Mouse (Mus musculus): ENCODE data around the gene Gm10160. TPM values are rescaled to one million over a fixed set of nuclear protein-coding genes. Genes with fewer than 3 reads are reported as not detected.

The Gm10160 gene
- not detected in 2 replicates for polyA plus RNA-seq (2016; fragmentation: Nextera tagmentation; extraction: Ambion mirVana)

DNA sequence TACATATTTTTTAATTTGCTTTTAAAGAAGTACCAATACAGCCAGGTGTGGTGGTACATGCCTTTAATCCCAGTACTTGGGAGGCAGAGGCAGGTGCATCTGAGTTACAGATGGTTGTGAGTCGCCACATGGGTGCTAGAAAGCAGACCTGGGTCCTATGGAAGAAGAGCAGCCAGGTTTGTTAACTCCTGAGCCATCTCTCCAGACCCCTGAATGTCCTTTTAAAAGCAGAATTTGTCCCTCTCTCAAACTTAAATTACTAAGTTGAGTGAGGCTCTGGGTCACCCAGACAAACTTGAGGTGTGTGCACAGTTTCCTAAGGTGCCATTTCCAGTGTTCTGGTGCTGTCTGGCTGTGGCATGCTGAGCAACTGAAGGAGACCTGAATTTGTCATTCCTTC is at the start of gene Gm10160:
Gene Gm10160, minus strand, starts transcription at position 101 of the 400 bp plus-strand sequence.
- no peaks in the 10 kb centered on the region for H3K36me3 ChIP-seq
- H3K4me2 ChIP-seq (replicated peaks): no peak within 1 kb of the TSS
- ATAC-seq (ENCODE audit: low FRiP score, low read depth): no peak
- no peaks in the 10 kb centered on the region for H3K9me3 ChIP-seq
- H3K27me3 ChIP-seq: peaks cover 40% of the 10 kb centered on the region
- H3K4me3 ChIP-seq: no peak within 1 kb of the TSS
- 77% methylated on average over 1 of the region's 1 CpGs for WGBS
- no peak within 1 kb of the TSS for H3K27ac ChIP-seq (replicated peaks)
- H3K4me1 ChIP-seq: peaks cover 21% of the 10 kb centered on the region
- no peak within 1 kb of the TSS for H3K9ac ChIP-seq (replicated peaks)

DNA sequence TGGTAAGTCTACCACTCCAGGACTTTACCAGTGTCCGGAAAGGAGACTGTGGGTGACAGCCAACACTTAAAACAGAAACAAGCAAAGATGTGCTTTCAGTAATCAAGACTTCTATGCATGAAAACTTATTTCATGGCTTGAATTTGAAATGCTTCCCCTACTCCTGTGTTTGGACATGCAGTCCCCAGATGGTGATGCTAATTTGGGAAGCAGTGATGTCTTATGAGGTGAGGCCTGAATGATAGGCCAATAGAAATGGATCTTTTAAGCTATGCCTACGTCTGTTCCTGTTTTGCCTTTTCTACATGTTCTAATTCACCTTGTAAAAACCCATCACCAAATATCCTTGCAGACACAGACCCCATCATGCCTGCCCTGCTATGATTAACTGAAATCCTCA is 49.3 kb upstream of the Gm10160 start:
- no peak overlapping the region for H3K4me3 ChIP-seq
- no peak overlapping the region for H3K9ac ChIP-seq (replicated peaks)
- H3K36me3 ChIP-seq: no peaks in the 10 kb centered on the region
- no peaks in the 10 kb centered on the region for H3K9me3 ChIP-seq
- H3K27ac ChIP-seq (replicated peaks): no peak overlapping the region
- no peak for ATAC-seq (ENCODE audit: low FRiP score, low read depth)
- H3K4me1 ChIP-seq: no peaks in the 10 kb centered on the region
- 89% methylated on average over 2 of the region's 2 CpGs for WGBS
- H3K27me3 ChIP-seq: no peaks in the 10 kb centered on the region
- no peak overlapping the region for H3K4me2 ChIP-seq (replicated peaks)

DNA sequence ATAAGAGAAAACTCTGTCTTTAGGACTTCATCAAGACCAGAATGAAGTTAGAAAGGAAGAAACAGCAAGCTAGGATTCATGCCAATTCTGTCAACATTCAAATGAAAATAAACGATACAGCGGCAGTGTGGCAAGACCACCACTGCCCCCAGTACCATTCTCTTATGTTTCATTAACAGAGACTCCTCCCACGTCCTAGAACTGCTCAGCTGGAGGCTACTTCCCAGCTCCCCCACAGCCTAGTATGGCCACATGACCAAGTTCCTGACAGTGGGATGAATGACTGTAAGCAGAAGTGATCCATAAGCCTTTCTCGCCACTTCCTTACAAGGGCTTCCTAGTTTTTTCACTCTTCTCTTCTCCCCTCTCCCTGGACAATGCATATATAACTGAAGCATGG is 48.5 kb upstream of the Gm10160 start:
- Histone ChIP-seq H3K27ac (replicated peaks) (no peak overlapping the region), H3K4me2 (replicated peaks) (no peak overlapping the region), H3K4me1 (no peaks in the 10 kb centered on the region), H3K9me3 (no peaks in the 10 kb centered on the region), H3K36me3 (peaks cover 5% of the 10 kb centered on the region), H3K27me3 (no peaks in the 10 kb centered on the region), H3K4me3 (no peak overlapping the region), H3K9ac (replicated peaks) (no peak overlapping the region)
- no peak for ATAC-seq (ENCODE audit: low FRiP score, low read depth)
- WGBS: 72% methylated on average over 4 of the region's 4 CpGs

GRCm38 (mm10) chr7:81899361-81899760 is 43.8 kb upstream of the Gm10160 start:
- 84% methylated on average over 11 of the region's 11 CpGs for WGBS
- no peak overlapping the region for H3K4me3 ChIP-seq

GRCm38 (mm10) chr7:81885128-81885527 is 29.5 kb upstream of the Gm10160 start:
- Histone ChIP-seq H3K9me3 (no peaks in the 10 kb centered on the region), H3K27me3 (no peaks in the 10 kb centered on the region), H3K27ac (replicated peaks) (no peak overlapping the region), H3K4me1 (no peaks in the 10 kb centered on the region), H3K9ac (replicated peaks) (no peak overlapping the region), H3K4me3 (no peak overlapping the region), H3K4me2 (replicated peaks) (no peak overlapping the region), H3K36me3 (peaks cover 6% of the 10 kb centered on the region; the same call in 1 of the 2 replicates)
- 81% methylated on average over 4 of the region's 4 CpGs for WGBS
- ATAC-seq (ENCODE audit: low FRiP score, low read depth): no peak

More at GRCm38 (mm10) chr7:81899361-81899760, 43.8 kb upstream of the Gm10160 start:
- H3K27ac ChIP-seq (replicated peaks): no peak overlapping the region
- H3K27me3 ChIP-seq: no peaks in the 10 kb centered on the region
- H3K9ac ChIP-seq (replicated peaks): no peak overlapping the region
- H3K36me3 ChIP-seq: peaks cover 21% of the 10 kb centered on the region
- H3K9me3 ChIP-seq: no peaks in the 10 kb centered on the region
- H3K4me2 ChIP-seq (replicated peaks): no peak overlapping the region
- no peak for ATAC-seq (ENCODE audit: low FRiP score, low read depth)
- no peaks in the 10 kb centered on the region for H3K4me1 ChIP-seq

- ATAC-seq (ENCODE audit: low FRiP score, low read depth): no peak
- H3K27ac ChIP-seq (replicated peaks): no peak overlapping the region
- no peak overlapping the region for H3K4me3 ChIP-seq
- H3K27me3 ChIP-seq: no peaks in the 10 kb centered on the region
- H3K4me1 ChIP-seq: no peaks in the 10 kb centered on the region
- no peak overlapping the region for H3K9ac ChIP-seq (replicated peaks)
- 89% methylated on average over 3 of the region's 3 CpGs for WGBS
- H3K4me2 ChIP-seq (replicated peaks): no peak overlapping the region
- no peaks in the 10 kb centered on the region for H3K9me3 ChIP-seq
- H3K36me3 ChIP-seq: peaks cover 11% of the 10 kb centered on the region
These were observed 26.0 kb upstream of the Gm10160 start for GRCm38 (mm10) chr7:81881600-81881999.

- no peaks in the 10 kb centered on the region for H3K27me3 ChIP-seq
- H3K27ac ChIP-seq (replicated peaks): no peak overlapping the region
- ATAC-seq (ENCODE audit: low FRiP score, low read depth): no peak
- peaks cover 6% of the 10 kb centered on the region for H3K36me3 ChIP-seq
- WGBS: 92% methylated on average over 4 of the region's 4 CpGs
- no peak overlapping the region for H3K9ac ChIP-seq (replicated peaks)
- H3K9me3 ChIP-seq: no peaks in the 10 kb centered on the region
- no peaks in the 10 kb centered on the region for H3K4me1 ChIP-seq
- H3K4me3 ChIP-seq: no peak overlapping the region
- no peak overlapping the region for H3K4me2 ChIP-seq (replicated peaks)
These were observed 25.2 kb upstream of the Gm10160 start for GRCm38 (mm10) chr7:81880797-81881196.

- H3K4me1 ChIP-seq: no peaks in the 10 kb centered on the region
- H3K9ac ChIP-seq (replicated peaks): no peak overlapping the region
- H3K4me3 ChIP-seq: no peak overlapping the region
- ATAC-seq (ENCODE audit: low FRiP score, low read depth): no peak
- H3K27ac ChIP-seq (replicated peaks): no peak overlapping the region
- H3K27me3 ChIP-seq: no peaks in the 10 kb centered on the region
- 88% methylated on average over 5 of the region's 5 CpGs for WGBS
- H3K9me3 ChIP-seq: no peaks in the 10 kb centered on the region
- H3K36me3 ChIP-seq: peaks cover 5% of the 10 kb centered on the region
- H3K4me2 ChIP-seq (replicated peaks): no peak overlapping the region
These were observed 24.7 kb upstream of the Gm10160 start for GRCm38 (mm10) chr7:81880286-81880685.

GRCm38 (mm10) chr7:81875372-81875771 is 19.8 kb upstream of the Gm10160 start:
- Histone ChIP-seq H3K9me3 (no peaks in the 10 kb centered on the region), H3K27me3 (no peaks in the 10 kb centered on the region), H3K9ac (replicated peaks) (no peak overlapping the region), H3K4me2 (replicated peaks) (no peak overlapping the region), H3K36me3 (peaks cover 5% of the 10 kb centered on the region), H3K4me3 (no peak overlapping the region), H3K27ac (replicated peaks) (no peak overlapping the region), H3K4me1 (no peaks in the 10 kb centered on the region)
- WGBS: 93% methylated on average over 9 of the region's 9 CpGs
- no peak for ATAC-seq (ENCODE audit: low FRiP score, low read depth)

- WGBS: 85% methylated on average over 6 of the region's 6 CpGs
- H3K9me3 ChIP-seq: no peaks in the 10 kb centered on the region
- no peak overlapping the region for H3K9ac ChIP-seq (replicated peaks)
- H3K27ac ChIP-seq (replicated peaks): no peak overlapping the region
- ATAC-seq (ENCODE audit: low FRiP score, low read depth): no peak
- H3K4me1 ChIP-seq: no peaks in the 10 kb centered on the region
- H3K36me3 ChIP-seq: peaks cover 5% of the 10 kb centered on the region
- H3K4me3 ChIP-seq: no peak overlapping the region
- H3K4me2 ChIP-seq (replicated peaks): no peak overlapping the region
- no peaks in the 10 kb centered on the region for H3K27me3 ChIP-seq
These were observed 19.0 kb upstream of the Gm10160 start for GRCm38 (mm10) chr7:81874636-81875035.

- Histone ChIP-seq H3K27ac (replicated peaks) (no peak overlapping the region), H3K27me3 (no peaks in the 10 kb centered on the region), H3K9ac (replicated peaks) (no peak overlapping the region), H3K4me2 (replicated peaks) (no peak overlapping the region), H3K4me1 (no peaks in the 10 kb centered on the region), H3K36me3 (peaks cover 5% of the 10 kb centered on the region), H3K4me3 (no peak overlapping the region), H3K9me3 (no peaks in the 10 kb centered on the region)
- 100% methylated on average over 1 of the region's 1 CpGs for WGBS
- ATAC-seq (ENCODE audit: low FRiP score, low read depth): no peak
These were observed 18.2 kb upstream of the Gm10160 start for GRCm38 (mm10) chr7:81873807-81874206.

DNA sequence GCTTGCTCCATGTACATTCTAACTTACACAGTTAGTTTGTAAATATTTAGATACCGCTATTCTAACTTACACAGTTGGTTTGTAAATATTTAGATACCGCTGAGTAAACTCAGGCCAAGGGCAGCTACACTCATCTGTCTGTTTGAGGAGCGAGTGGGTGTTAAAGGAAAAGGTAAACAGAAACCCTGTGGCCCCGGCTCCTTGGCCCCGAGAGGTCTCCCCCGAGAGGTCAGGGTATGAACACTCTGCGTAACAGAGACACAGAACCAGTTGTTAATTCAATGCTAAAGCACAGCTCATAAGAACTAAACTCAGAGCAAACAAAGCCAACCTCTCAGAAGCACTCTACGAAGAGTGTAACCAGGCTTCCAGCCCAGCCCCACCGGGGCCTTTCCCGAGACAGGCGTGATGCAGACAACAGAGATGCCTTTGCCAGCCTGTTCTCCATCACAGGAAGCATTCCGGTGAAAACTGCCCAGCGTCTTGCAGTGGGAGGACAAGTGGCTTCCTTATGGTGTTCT is 17.0 kb upstream of the Gm10160 start:
- Histone ChIP-seq H3K9me3 (no peaks in the 10 kb centered on the region), H3K27me3 (no peaks in the 10 kb centered on the region), H3K9ac (replicated peaks) (no peak overlapping the region), H3K27ac (replicated peaks) (no peak overlapping the region), H3K4me3 (no peak overlapping the region), H3K4me1 (no peaks in the 10 kb centered on the region), H3K36me3 (no peaks in the 10 kb centered on the region), H3K4me2 (replicated peaks) (no peak overlapping the region)
- WGBS: 83% methylated on average over 13 of the region's 13 CpGs
- no peak for ATAC-seq (ENCODE audit: low FRiP score, low read depth)

GRCm38 (mm10) chr7:81868158-81868557 is 12.6 kb upstream of the Gm10160 start:
- peak; percentile 75 for ATAC-seq (ENCODE audit: low FRiP score, low read depth)
- WGBS: 33% methylated on average over 6 of the region's 6 CpGs
- no peak overlapping the region for H3K4me2 ChIP-seq (replicated peaks)
- no peaks in the 10 kb centered on the region for H3K27me3 ChIP-seq
- no peak overlapping the region for H3K27ac ChIP-seq (replicated peaks)
- no peak overlapping the region for H3K9ac ChIP-seq (replicated peaks)
- H3K9me3 ChIP-seq: no peaks in the 10 kb centered on the region
- H3K4me1 ChIP-seq: no peaks in the 10 kb centered on the region
- H3K36me3 ChIP-seq: no peaks in the 10 kb centered on the region
- no peak overlapping the region for H3K4me3 ChIP-seq

All from midbrain, embryonic 12.5 days (tissue).